Mouse (Mus musculus): ENCODE measurements around the gene Gm19426. TPM values are rescaled to one million over a fixed set of nuclear protein-coding genes. Genes with fewer than 3 reads are reported as not detected.
"Not testable (repeated sequence)": the region's sequence is repeated elsewhere in the genome, so short reads cannot be mapped to it uniquely, and the experiment has no call there.

The Gm19426 gene
- polyA plus RNA-seq, 1 experiment from 2014 or later = 4.9 TPM

GRCm38 (mm10) chr2:84734351-84734864, 9.0 kb downstream of the Gm19426 start:
- Histone ChIP-seq H3K27ac (ENCODE audit: low read depth) (no peak overlapping the region), H3K4me2 (peak overlapping the region; percentile 54)
- ATAC-seq (ENCODE audit: insufficient read depth) = no peak

DNA sequence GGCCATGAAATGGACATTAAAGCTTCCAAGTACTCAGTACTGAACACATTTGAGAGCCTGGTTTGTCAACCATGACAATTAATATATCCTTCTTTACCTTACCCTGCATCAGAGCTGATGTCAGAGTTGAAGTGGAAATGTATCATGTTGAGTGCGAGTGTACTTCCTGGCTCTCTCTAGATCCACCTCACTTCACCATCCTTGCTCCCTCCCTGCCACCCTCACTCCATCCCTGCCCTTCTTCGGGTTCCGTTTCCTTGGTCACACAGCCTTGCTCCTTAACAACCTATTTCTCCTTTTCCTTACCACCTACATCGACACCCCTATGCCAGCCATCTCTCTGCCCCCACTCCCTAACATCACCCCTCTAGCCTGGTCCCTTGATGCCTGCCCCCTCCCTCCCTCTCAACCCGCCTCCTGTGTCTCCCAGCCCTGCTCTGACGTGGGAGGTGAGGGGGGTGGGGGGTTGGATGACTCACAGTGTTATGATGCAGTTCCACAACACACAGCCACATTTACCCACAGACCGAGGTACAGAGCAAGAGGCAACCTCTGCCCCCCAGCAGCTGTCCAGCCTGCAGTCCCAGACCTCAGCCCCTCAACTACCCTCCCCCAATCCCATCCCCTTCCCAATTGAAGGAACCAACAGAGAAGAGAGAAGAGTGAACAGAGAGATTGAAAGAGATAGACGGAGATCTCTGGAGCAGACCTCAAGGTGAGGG, 9.7 kb downstream of the Gm19426 start, which contains the start of gene Ypel4:
Gene Ypel4 (plus strand): TSS at position 480 of the 722 bp plus-strand sequence.
- peak within 1 kb of the TSS; percentile 54 for H3K4me2 ChIP-seq
- ATAC-seq (ENCODE audit: insufficient read depth) (peak; percentile 15), DNase-seq (peak; percentile 46)
- H3K9me3 ChIP-seq (ENCODE audit: low read depth, low read length) = no peaks in the 10 kb centered on the region
- peak within 1 kb of the TSS; percentile 37 for H3K4me3 ChIP-seq (ENCODE audit: low read depth, low read length)
- no peak for TF ChIP-seq CTCF (IDR thresholded peaks at IDR 0.05; ENCODE audit: low read depth)
- peak within 1 kb of the TSS; percentile 49 for H3K9ac ChIP-seq
- WGBS = 2% methylated on average over 8 of the region's 8 CpGs
- no peaks in the 10 kb centered on the region for H3K36me3 ChIP-seq (ENCODE audit: insufficient read depth)
- peaks cover 3% of the 10 kb centered on the region; the same call in 1 of the 2 replicates for H3K27me3 ChIP-seq (ENCODE audit: insufficient read depth, low read length)
- no peak within 1 kb of the TSS for H3K27ac ChIP-seq (ENCODE audit: low read depth)
- H3K4me1 ChIP-seq (ENCODE audit: insufficient read depth) = peaks cover 11% of the 10 kb centered on the region; the same call in 1 of the 2 replicates

More at GRCm38 (mm10) chr2:84734351-84734864, 9.0 kb downstream of the Gm19426 start:
- H3K36me3 ChIP-seq (ENCODE audit: insufficient read depth) = no peaks in the 10 kb centered on the region
- DNase-seq = peak; percentile 53
- WGBS = 0% methylated on average over 11 of the region's 11 CpGs
- no peaks in the 10 kb centered on the region for H3K9me3 ChIP-seq (ENCODE audit: low read depth, low read length)
- H3K9ac ChIP-seq = peak overlapping the region; percentile 49
- H3K27me3 ChIP-seq (ENCODE audit: insufficient read depth, low read length) = peaks cover 3% of the 10 kb centered on the region; the same call in 1 of the 2 replicates
- peak overlapping the region; percentile 37 for H3K4me3 ChIP-seq (ENCODE audit: low read depth, low read length)
- TF ChIP-seq CTCF (IDR thresholded peaks at IDR 0.05; ENCODE audit: low read depth) = no peak
- peaks cover 11% of the 10 kb centered on the region; the same call in 1 of the 2 replicates for H3K4me1 ChIP-seq (ENCODE audit: insufficient read depth)

- no peak overlapping the region for H3K4me3 ChIP-seq (ENCODE audit: low read depth, low read length)
- 59% methylated on average over 1 of the region's 1 CpGs for WGBS
- no peak for DNase-seq
Observed at GRCm38 (mm10) chr2:84732394-84732793, 11.1 kb downstream of the Gm19426 start.

DNA sequence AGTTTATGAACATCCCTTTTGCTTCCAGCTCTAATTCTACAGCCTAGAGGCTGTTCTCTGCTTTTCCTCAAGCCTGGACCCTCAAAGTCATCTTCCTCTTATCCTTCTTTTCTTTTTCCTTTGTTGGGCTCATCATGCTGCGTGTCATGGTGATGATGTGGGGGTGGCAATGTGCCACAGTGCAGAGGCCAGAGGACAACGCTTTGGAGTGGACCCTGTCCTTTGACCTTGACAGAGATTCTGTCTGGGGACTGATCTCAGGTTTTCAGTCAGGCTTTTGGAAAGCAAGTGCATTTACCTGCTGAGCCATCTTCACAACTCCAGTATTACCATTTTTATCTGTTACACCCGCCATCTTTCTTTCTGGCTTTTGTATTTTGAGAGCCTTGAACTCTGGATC, 12.2 kb downstream of the Gm19426 start:
- 78% methylated on average over 3 of the region's 3 CpGs for WGBS
- no peak for TF ChIP-seq CTCF (IDR thresholded peaks at IDR 0.05; ENCODE audit: low read depth)
- no peak for ATAC-seq (ENCODE audit: insufficient read depth)

More at GRCm38 (mm10) chr2:84732394-84732793, 11.1 kb downstream of the Gm19426 start:
- Histone ChIP-seq H3K4me1 (ENCODE audit: insufficient read depth) (peaks cover 4% of the 10 kb centered on the region; the same call in 1 of the 2 replicates), H3K4me2 (no peak overlapping the region), H3K9ac (no peak overlapping the region), H3K9me3 (ENCODE audit: low read depth, low read length) (no peaks in the 10 kb centered on the region), H3K27ac (ENCODE audit: low read depth) (no peak overlapping the region), H3K36me3 (ENCODE audit: insufficient read depth) (no peaks in the 10 kb centered on the region), H3K27me3 (ENCODE audit: insufficient read depth, low read length) (peaks cover 3% of the 10 kb centered on the region; the same call in 1 of the 2 replicates)
- ATAC-seq (ENCODE audit: insufficient read depth) = no peak
- no peak for TF ChIP-seq CTCF (IDR thresholded peaks at IDR 0.05; ENCODE audit: low read depth)

DNA sequence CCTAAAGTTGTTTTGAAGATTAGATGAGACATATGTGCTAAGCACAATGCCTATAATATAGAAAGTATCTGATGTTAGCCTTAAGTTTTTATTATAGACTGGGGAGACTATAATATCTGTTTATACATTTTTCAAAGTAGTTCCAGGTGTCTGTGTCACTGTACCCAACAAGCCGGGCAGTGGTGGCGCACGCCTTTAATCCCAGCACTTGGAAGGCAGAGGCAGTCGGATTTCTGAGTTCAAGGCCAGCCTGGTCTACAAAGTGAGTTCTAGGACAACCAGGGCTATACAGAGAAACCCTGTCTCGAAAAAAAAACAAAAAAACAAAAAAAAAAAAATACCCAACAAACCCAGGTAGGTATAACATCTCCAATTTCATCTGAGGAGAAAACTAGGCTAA, 15.3 kb downstream of the Gm19426 start:
- H3K9me3 ChIP-seq (ENCODE audit: low read depth, low read length); DNase-seq; H3K4me1 ChIP-seq (ENCODE audit: insufficient read depth); H3K9ac ChIP-seq; H3K4me3 ChIP-seq (ENCODE audit: low read depth, low read length); H3K27me3 ChIP-seq (ENCODE audit: insufficient read depth, low read length); H3K27ac ChIP-seq (ENCODE audit: low read depth); ATAC-seq (ENCODE audit: insufficient read depth): not testable (repeated sequence)
- Histone ChIP-seq H3K36me3 (ENCODE audit: insufficient read depth) (peaks cover 25% of the 10 kb centered on the region), H3K4me2 (peak overlapping the region; percentile 87)
- WGBS = 81% methylated on average over 5 of the region's 5 CpGs

More for the DNA sequence above, 12.2 kb downstream of the Gm19426 start:
- Histone ChIP-seq H3K27ac (ENCODE audit: low read depth) (no peak overlapping the region), H3K9me3 (ENCODE audit: low read depth, low read length) (no peaks in the 10 kb centered on the region), H3K36me3 (ENCODE audit: insufficient read depth) (no peaks in the 10 kb centered on the region), H3K4me3 (ENCODE audit: low read depth, low read length) (no peak overlapping the region), H3K4me1 (ENCODE audit: insufficient read depth) (0 out of 2 replicates have a peak, but pooled peaks cover 3% of the 10 kb centered on the region), H3K9ac (no peak overlapping the region), H3K4me2 (no peak overlapping the region), H3K27me3 (ENCODE audit: insufficient read depth, low read length) (no peaks in the 10 kb centered on the region)
- no peak for DNase-seq

- Histone ChIP-seq H3K4me2 (peak within 1 kb of the TSS; percentile 87), H3K4me3 (ENCODE audit: low read depth, low read length) (peak within 1 kb of the TSS; percentile 63), H3K9ac (peak within 1 kb of the TSS; percentile 64), H3K4me1 (ENCODE audit: insufficient read depth) (peaks cover 3% of the 10 kb centered on the region; the same call in 1 of the 2 replicates), H3K36me3 (ENCODE audit: insufficient read depth) (peaks cover 27% of the 10 kb centered on the region), H3K27ac (ENCODE audit: low read depth) (peak within 1 kb of the TSS; percentile 88), H3K9me3 (ENCODE audit: low read depth, low read length) (no peaks in the 10 kb centered on the region), H3K27me3 (ENCODE audit: insufficient read depth, low read length) (no peaks in the 10 kb centered on the region)
- TF ChIP-seq CTCF (IDR thresholded peaks at IDR 0.05; ENCODE audit: low read depth) = no peak
- under 1% methylated on average over 39 of the region's 39 CpGs for WGBS
- ATAC-seq (ENCODE audit: insufficient read depth) = peak; percentile 96
- DNase-seq = peak; percentile 99
Observed at GRCm38 (mm10) chr2:84727172-84727858, 16.1 kb downstream of the Gm19426 start, which contains the start of gene Clp1. TSS of gene Clp1 (minus strand) at chr2:84727350.
